Mouse (Mus musculus) embryonic facial prominence, embryonic 13.5 days (tissue): Measurements from ENCODE around the gene Rabgap1l. TPM values are rescaled to one million over a fixed set of nuclear protein-coding genes. Genes with fewer than 3 reads are reported as not detected.

Experiments used
- ATAC-seq: fragments of 200-750 bp; cut with Nextera tagmentation; 2 replicates; pipeline ENCODE4 v1.8.0; 2017; ENCODE audit warnings: low read depth; ENCODE audit not compliant: insufficient number of reproducible peaks, insufficient read depth, low FRiP score, low TSS enrichment
- H3K27ac ChIP-seq: fragments of 300-500 bp; sonication (generic); 2 replicates; pipeline ENCODE4 v1.5.1; 2015; ENCODE audit warnings: moderate library complexity, mild to moderate bottlenecking, inconsistent platforms
- H3K27me3 ChIP-seq: fragments of 300-500 bp; sonication (generic); 2 replicates; pipeline ENCODE4 v1.6.1; 2015; ENCODE audit warnings: mild to moderate bottlenecking, inconsistent platforms
- H3K36me3 ChIP-seq: fragments of 300-500 bp; sonication (generic); 2 replicates; pipeline ENCODE4 v1.6.1; 2015; ENCODE audit warnings: mild to moderate bottlenecking, inconsistent platforms
- H3K4me1 ChIP-seq: fragments of 300-500 bp; sonication (generic); 2 replicates; pipeline ENCODE4 v1.6.1; 2015; ENCODE audit warnings: inconsistent platforms
- H3K4me2 ChIP-seq: fragments of 300-500 bp; sonication (generic); 2 replicates; pipeline ENCODE4 v1.6.1; 2015; ENCODE audit warnings: moderate library complexity, mild to moderate bottlenecking, inconsistent platforms
- H3K4me3 ChIP-seq: fragments of 300-500 bp; sonication (generic); 2 replicates; pipeline ENCODE4 v1.5.1; 2015; ENCODE audit warnings: mild to moderate bottlenecking, inconsistent platforms
- H3K9ac ChIP-seq: fragments of 300-500 bp; sonication (generic); 2 replicates; pipeline ENCODE4 v1.6.1; 2015; ENCODE audit warnings: mild to moderate bottlenecking, inconsistent platforms
- H3K9me3 ChIP-seq: fragments of 300-500 bp; sonication (generic); 2 replicates; pipeline ENCODE4 v1.6.1; 2016; ENCODE audit warnings: inconsistent platforms
- WGBS: fragments of 180-500 bp; shearing (Covaris S2); methylation state at CpG from one replicate; pipeline ENCODE4 v1.1.7; 2015; ENCODE audit warnings: mixed read lengths; 5-methylcytosine and 5-hydroxymethylcytosine counted together
- polyA plus RNA-seq: library from polyadenylated mRNA; unstranded; fragments of >200 nt; fragmentation: Nextera tagmentation; extraction: Ambion mirVana; gene quantifications from 2 replicates; pipeline ENCODE4 v1.2.1, GENCODE M21; 2015

Gene Rabgap1l
- polyA plus RNA-seq, 1 experiment from 2014 or later: 22.1 TPM

GRCm38 (mm10) chr1:160786571-160786970 lies 6.4 kb downstream of the Rabgap1l start:
- no peak for ATAC-seq
- Histone ChIP-seq H3K27me3 (no peaks in the 10 kb centered on the region), H3K27ac (no peak overlapping the region), H3K4me3 (no peak overlapping the region), H3K9ac (no peak overlapping the region), H3K4me1 (peaks cover 4% of the 10 kb centered on the region; the same call in 1 of the 2 replicates), H3K4me2 (no peak overlapping the region), H3K36me3 (no peaks in the 10 kb centered on the region), H3K9me3 (no peaks in the 10 kb centered on the region)
- 77% methylated on average over 3 of the region's 3 CpGs for WGBS

- H3K4me3 ChIP-seq: no peak overlapping the region
- H3K4me1 ChIP-seq: no peaks in the 10 kb centered on the region
- H3K9me3 ChIP-seq: no peaks in the 10 kb centered on the region
- 76% methylated on average over 4 of the region's 4 CpGs for WGBS
- no peak overlapping the region for H3K9ac ChIP-seq
- no peak overlapping the region for H3K27ac ChIP-seq
- H3K27me3 ChIP-seq: no peaks in the 10 kb centered on the region
- ATAC-seq: no peak
- no peak overlapping the region for H3K4me2 ChIP-seq
- no peaks in the 10 kb centered on the region for H3K36me3 ChIP-seq
Observed at GRCm38 (mm10) chr1:160785681-160786225, 7.3 kb downstream of the Rabgap1l start.

GRCm38 (mm10) chr1:160784122-160784521 lies 8.9 kb downstream of the Rabgap1l start:
- H3K36me3 ChIP-seq: no peaks in the 10 kb centered on the region
- no peak overlapping the region for H3K4me3 ChIP-seq
- H3K9ac ChIP-seq: no peak overlapping the region
- H3K9me3 ChIP-seq: no peaks in the 10 kb centered on the region
- no peaks in the 10 kb centered on the region for H3K4me1 ChIP-seq
- no peak for ATAC-seq
- WGBS: 79% methylated on average over 1 of the region's 1 CpGs
- no peaks in the 10 kb centered on the region for H3K27me3 ChIP-seq
- H3K4me2 ChIP-seq: no peak overlapping the region
- no peak overlapping the region for H3K27ac ChIP-seq

- Histone ChIP-seq H3K36me3 (no peaks in the 10 kb centered on the region), H3K9ac (no peak overlapping the region), H3K4me1 (no peaks in the 10 kb centered on the region), H3K4me2 (no peak overlapping the region), H3K9me3 (no peaks in the 10 kb centered on the region), H3K27me3 (no peaks in the 10 kb centered on the region), H3K4me3 (no peak overlapping the region), H3K27ac (no peak overlapping the region)
- WGBS: 90% methylated on average over 1 of the region's 1 CpGs
- ATAC-seq: no peak
Observed at GRCm38 (mm10) chr1:160774166-160774565, 18.8 kb downstream of the Rabgap1l start.

- H3K36me3 ChIP-seq: no peaks in the 10 kb centered on the region
- H3K4me3 ChIP-seq: no peak overlapping the region
- 81% methylated on average over 2 of the region's 2 CpGs for WGBS
- H3K27me3 ChIP-seq: no peaks in the 10 kb centered on the region
- H3K27ac ChIP-seq: no peak overlapping the region
- no peaks in the 10 kb centered on the region for H3K4me1 ChIP-seq
- ATAC-seq: no peak
- H3K4me2 ChIP-seq: no peak overlapping the region
- no peaks in the 10 kb centered on the region for H3K9me3 ChIP-seq
- H3K9ac ChIP-seq: no peak overlapping the region
Observed at GRCm38 (mm10) chr1:160765565-160765964, 27.4 kb downstream of the Rabgap1l start.

GRCm38 (mm10) chr1:160758243-160758642 lies 34.8 kb downstream of the Rabgap1l start:
- Histone ChIP-seq H3K9ac (no peak overlapping the region), H3K27ac (no peak overlapping the region), H3K4me1 (no peaks in the 10 kb centered on the region), H3K36me3 (no peaks in the 10 kb centered on the region), H3K27me3 (no peaks in the 10 kb centered on the region), H3K4me3 (no peak overlapping the region), H3K4me2 (no peak overlapping the region), H3K9me3 (peaks cover 3% of the 10 kb centered on the region; the same call in 1 of the 2 replicates)
- WGBS: 16% methylated on average over 3 of the region's 3 CpGs
- ATAC-seq: no peak

- Histone ChIP-seq H3K4me1 (no peaks in the 10 kb centered on the region), H3K27me3 (no peaks in the 10 kb centered on the region), H3K4me2 (no peak overlapping the region), H3K36me3 (no peaks in the 10 kb centered on the region), H3K9me3 (peaks cover 3% of the 10 kb centered on the region; the same call in 1 of the 2 replicates), H3K27ac (no peak overlapping the region), H3K9ac (no peak overlapping the region), H3K4me3 (no peak overlapping the region)
- ATAC-seq: no peak
Observed at GRCm38 (mm10) chr1:160755359-160755758, 37.7 kb downstream of the Rabgap1l start.

- no peak overlapping the region for H3K27ac ChIP-seq
- H3K4me1 ChIP-seq: no peaks in the 10 kb centered on the region
- WGBS: 74% methylated on average over 2 of the region's 2 CpGs
- H3K27me3 ChIP-seq: no peaks in the 10 kb centered on the region
- no peak for ATAC-seq
- H3K9ac ChIP-seq: no peak overlapping the region
- no peak overlapping the region for H3K4me2 ChIP-seq
- H3K9me3 ChIP-seq: 0 out of 2 replicates have a peak, but pooled peaks cover under 1% of the 10 kb centered on the region
- no peaks in the 10 kb centered on the region for H3K36me3 ChIP-seq
- no peak overlapping the region for H3K4me3 ChIP-seq
Observed at GRCm38 (mm10) chr1:160750629-160751028, 42.4 kb downstream of the Rabgap1l start.

- Histone ChIP-seq H3K27ac (no peak overlapping the region), H3K36me3 (no peaks in the 10 kb centered on the region), H3K4me1 (no peaks in the 10 kb centered on the region), H3K9ac (no peak overlapping the region), H3K4me3 (no peak overlapping the region), H3K4me2 (no peak overlapping the region), H3K9me3 (no peaks in the 10 kb centered on the region), H3K27me3 (no peaks in the 10 kb centered on the region)
- ATAC-seq: no peak
- 35% methylated on average over 7 of the region's 7 CpGs for WGBS
Observed at GRCm38 (mm10) chr1:160746786-160747185, 46.2 kb downstream of the Rabgap1l start.

GRCm38 (mm10) chr1:160745238-160745930 lies 47.6 kb downstream of the Rabgap1l start:
- H3K4me1 ChIP-seq: no peaks in the 10 kb centered on the region
- H3K27ac ChIP-seq: no peak overlapping the region
- H3K4me2 ChIP-seq: no peak overlapping the region
- H3K9me3 ChIP-seq: no peaks in the 10 kb centered on the region
- WGBS: 79% methylated on average over 7 of the region's 7 CpGs
- H3K27me3 ChIP-seq: no peaks in the 10 kb centered on the region
- H3K4me3 ChIP-seq: no peak overlapping the region
- no peaks in the 10 kb centered on the region for H3K36me3 ChIP-seq
- no peak overlapping the region for H3K9ac ChIP-seq
- ATAC-seq: no peak

- no peak overlapping the region for H3K27ac ChIP-seq
- no peak overlapping the region for H3K9ac ChIP-seq
- no peaks in the 10 kb centered on the region for H3K4me1 ChIP-seq
- no peak for ATAC-seq
- H3K4me2 ChIP-seq: no peak overlapping the region
- no peak overlapping the region for H3K4me3 ChIP-seq
- H3K27me3 ChIP-seq: no peaks in the 10 kb centered on the region
- H3K36me3 ChIP-seq: no peaks in the 10 kb centered on the region
- WGBS: 33% methylated on average over 3 of the region's 3 CpGs
- no peaks in the 10 kb centered on the region for H3K9me3 ChIP-seq
Observed at GRCm38 (mm10) chr1:160744009-160744408, 49.0 kb downstream of the Rabgap1l start.

- no peaks in the 10 kb centered on the region for H3K27me3 ChIP-seq
- 13% methylated on average over 2 of the region's 2 CpGs for WGBS
- ATAC-seq: no peak
- H3K4me3 ChIP-seq: no peak overlapping the region
- H3K27ac ChIP-seq: no peak overlapping the region
- H3K36me3 ChIP-seq: no peaks in the 10 kb centered on the region
- no peak overlapping the region for H3K4me2 ChIP-seq
- H3K4me1 ChIP-seq: no peaks in the 10 kb centered on the region
- no peaks in the 10 kb centered on the region for H3K9me3 ChIP-seq
- no peak overlapping the region for H3K9ac ChIP-seq
Observed at GRCm38 (mm10) chr1:160743229-160743628, 49.8 kb downstream of the Rabgap1l start.
